Mouse (Mus musculus): ENCODE results near the gene Pklr.

Gene Pklr

GRCm38 (mm10) chr3:89135958-89136357 is at the start of gene Pklr:
Pklr (plus strand) TSS chr3:89136142.
- Histone ChIP-seq H3K4me3 (replicated peaks; ENCODE audit: low read length) (peak within 1 kb of the TSS; percentile 75), H3K9me3 (ENCODE audit: low read length) (no peaks in the 10 kb centered on the region), H3K4me1 (replicated peaks; ENCODE audit: low read depth, low read length) (peaks cover 31% of the 10 kb centered on the region), H3K36me3 (ENCODE audit: insufficient read depth, low read length) (no peaks in the 10 kb centered on the region), H3K27me3 (ENCODE audit: insufficient read depth, low read length) (peaks cover 48% of the 10 kb centered on the region)
- TF ChIP-seq CTCF (conservative IDR thresholded peaks at IDR 0.05; ENCODE audit: low read length) (no peak), POU5F1 (IDR thresholded peaks at IDR 0.05; ENCODE audit: borderline replicate concordance, low read length) (no peak), NANOG (IDR thresholded peaks at IDR 0.05; ENCODE audit: borderline replicate concordance, low read length) (no peak)

- TF ChIP-seq POU5F1 (IDR thresholded peaks at IDR 0.05; ENCODE audit: borderline replicate concordance, low read length) (no peak), CTCF (conservative IDR thresholded peaks at IDR 0.05; ENCODE audit: low read length) (peak; percentile 79)
- peaks cover 61% of the 10 kb centered on the region for H3K4me1 ChIP-seq (replicated peaks; ENCODE audit: low read depth, low read length)
- H3K36me3 ChIP-seq (ENCODE audit: insufficient read depth, low read length), result peaks cover 18% of the 10 kb centered on the region
- peak overlapping the region; percentile 90 for H3K4me3 ChIP-seq (replicated peaks; ENCODE audit: low read length)
- H3K9me3 ChIP-seq (ENCODE audit: low read length), result no peaks in the 10 kb centered on the region
- H3K27me3 ChIP-seq (ENCODE audit: insufficient read depth, low read length), result peaks cover 47% of the 10 kb centered on the region
Observed at GRCm38 (mm10) chr3:89087338-89088110, 48.4 kb upstream of the Pklr start.

GRCm38 (mm10) chr3:89088974-89089373 is 47.0 kb upstream of the Pklr start:
- Histone ChIP-seq H3K4me3 (replicated peaks; ENCODE audit: low read length) (peak overlapping the region; percentile 90), H3K36me3 (ENCODE audit: insufficient read depth, low read length) (peaks cover 22% of the 10 kb centered on the region), H3K4me1 (replicated peaks; ENCODE audit: low read depth, low read length) (peaks cover 76% of the 10 kb centered on the region), H3K9me3 (ENCODE audit: low read length) (no peaks in the 10 kb centered on the region), H3K27me3 (ENCODE audit: insufficient read depth, low read length) (peaks cover 53% of the 10 kb centered on the region)
- TF ChIP-seq CTCF (conservative IDR thresholded peaks at IDR 0.05; ENCODE audit: low read length) (no peak), NANOG (IDR thresholded peaks at IDR 0.05; ENCODE audit: borderline replicate concordance, low read length) (no peak), POU5F1 (IDR thresholded peaks at IDR 0.05; ENCODE audit: borderline replicate concordance, low read length) (no peak)

GRCm38 (mm10) chr3:89089882-89090591 is 45.9 kb upstream of the Pklr start:
- TF ChIP-seq POU5F1 (IDR thresholded peaks at IDR 0.05; ENCODE audit: borderline replicate concordance, low read length), result no peak
- TF ChIP-seq CTCF (conservative IDR thresholded peaks at IDR 0.05; ENCODE audit: low read length), result no peak
- no peak for TF ChIP-seq NANOG (IDR thresholded peaks at IDR 0.05; ENCODE audit: borderline replicate concordance, low read length)
- Histone ChIP-seq H3K4me1 (replicated peaks; ENCODE audit: low read depth, low read length) (peaks cover 78% of the 10 kb centered on the region), H3K36me3 (ENCODE audit: insufficient read depth, low read length) (peaks cover 24% of the 10 kb centered on the region), H3K9me3 (ENCODE audit: low read length) (no peaks in the 10 kb centered on the region), H3K4me3 (replicated peaks; ENCODE audit: low read length) (peak overlapping the region; percentile 90), H3K27me3 (ENCODE audit: insufficient read depth, low read length) (peaks cover 53% of the 10 kb centered on the region)

GRCm38 (mm10) chr3:89090694-89091655 is 45.0 kb upstream of the Pklr start:
- H3K36me3 ChIP-seq (ENCODE audit: insufficient read depth, low read length), result peaks cover 29% of the 10 kb centered on the region
- no peaks in the 10 kb centered on the region for H3K9me3 ChIP-seq (ENCODE audit: low read length)
- TF ChIP-seq POU5F1 (IDR thresholded peaks at IDR 0.05; ENCODE audit: borderline replicate concordance, low read length) (no peak), NANOG (IDR thresholded peaks at IDR 0.05; ENCODE audit: borderline replicate concordance, low read length) (no peak), CTCF (conservative IDR thresholded peaks at IDR 0.05; ENCODE audit: low read length) (peak; percentile 28)
- peak overlapping the region; percentile 90 for H3K4me3 ChIP-seq (replicated peaks; ENCODE audit: low read length)
- peaks cover 53% of the 10 kb centered on the region for H3K27me3 ChIP-seq (ENCODE audit: insufficient read depth, low read length)
- peaks cover 86% of the 10 kb centered on the region for H3K4me1 ChIP-seq (replicated peaks; ENCODE audit: low read depth, low read length)

- TF ChIP-seq NANOG (IDR thresholded peaks at IDR 0.05; ENCODE audit: borderline replicate concordance, low read length) (no peak), POU5F1 (IDR thresholded peaks at IDR 0.05; ENCODE audit: borderline replicate concordance, low read length) (no peak), CTCF (conservative IDR thresholded peaks at IDR 0.05; ENCODE audit: low read length) (no peak)
Observed at GRCm38 (mm10) chr3:89091811-89092508, 44.0 kb upstream of the Pklr start.

GRCm38 (mm10) chr3:89092509-89093090 is 43.3 kb upstream of the Pklr start:
- H3K27me3 ChIP-seq (ENCODE audit: insufficient read depth, low read length), result peaks cover 53% of the 10 kb centered on the region
- peak overlapping the region; percentile 90 for H3K4me3 ChIP-seq (replicated peaks; ENCODE audit: low read length)
- peaks cover 81% of the 10 kb centered on the region for H3K4me1 ChIP-seq (replicated peaks; ENCODE audit: low read depth, low read length)
- H3K36me3 ChIP-seq (ENCODE audit: insufficient read depth, low read length), result peaks cover 45% of the 10 kb centered on the region
- H3K9me3 ChIP-seq (ENCODE audit: low read length), result no peaks in the 10 kb centered on the region
- TF ChIP-seq NANOG (IDR thresholded peaks at IDR 0.05; ENCODE audit: borderline replicate concordance, low read length) (no peak), CTCF (conservative IDR thresholded peaks at IDR 0.05; ENCODE audit: low read length) (no peak), POU5F1 (IDR thresholded peaks at IDR 0.05; ENCODE audit: borderline replicate concordance, low read length) (no peak)

More at GRCm38 (mm10) chr3:89091811-89092508, 44.0 kb upstream of the Pklr start:
- peaks cover 39% of the 10 kb centered on the region for H3K36me3 ChIP-seq (ENCODE audit: insufficient read depth, low read length)
- H3K27me3 ChIP-seq (ENCODE audit: insufficient read depth, low read length), result peaks cover 53% of the 10 kb centered on the region
- peak overlapping the region; percentile 90 for H3K4me3 ChIP-seq (replicated peaks; ENCODE audit: low read length)
- peaks cover 86% of the 10 kb centered on the region for H3K4me1 ChIP-seq (replicated peaks; ENCODE audit: low read depth, low read length)
- H3K9me3 ChIP-seq (ENCODE audit: low read length), result no peaks in the 10 kb centered on the region

Measured in E14TG2a.4 (cell line).